Mouse (Mus musculus) embryonic stem cell, embryonic (primary cell): ENCODE measurements around the gene Cldn6.

Experiments used
- CTCF ChIA-PET, 4 experiments: fragments of 300-600 bp in 2 of 4; fragments of 350-600 bp in 2 of 4; sonication (Branson Sonifier 250); formaldehyde crosslinking; loops; one replicate each; lab custom pipeline; 2022; ENCODE audit warnings: inconsistent platforms in 2 of 4; lab: Charles Lee
- POLR2A ChIA-PET, 4 experiments: fragments of 300-600 bp in 2 of 4; fragments of 350-600 bp in 2 of 4; sonication (Branson Sonifier 250); formaldehyde crosslinking; loops; one replicate each; lab custom pipeline; 2022; ENCODE audit warnings: antibody characterized with exemption in 4 of 4, inconsistent platforms in 1 of 4; lab: Charles Lee

Cldn6 gene

DNA sequence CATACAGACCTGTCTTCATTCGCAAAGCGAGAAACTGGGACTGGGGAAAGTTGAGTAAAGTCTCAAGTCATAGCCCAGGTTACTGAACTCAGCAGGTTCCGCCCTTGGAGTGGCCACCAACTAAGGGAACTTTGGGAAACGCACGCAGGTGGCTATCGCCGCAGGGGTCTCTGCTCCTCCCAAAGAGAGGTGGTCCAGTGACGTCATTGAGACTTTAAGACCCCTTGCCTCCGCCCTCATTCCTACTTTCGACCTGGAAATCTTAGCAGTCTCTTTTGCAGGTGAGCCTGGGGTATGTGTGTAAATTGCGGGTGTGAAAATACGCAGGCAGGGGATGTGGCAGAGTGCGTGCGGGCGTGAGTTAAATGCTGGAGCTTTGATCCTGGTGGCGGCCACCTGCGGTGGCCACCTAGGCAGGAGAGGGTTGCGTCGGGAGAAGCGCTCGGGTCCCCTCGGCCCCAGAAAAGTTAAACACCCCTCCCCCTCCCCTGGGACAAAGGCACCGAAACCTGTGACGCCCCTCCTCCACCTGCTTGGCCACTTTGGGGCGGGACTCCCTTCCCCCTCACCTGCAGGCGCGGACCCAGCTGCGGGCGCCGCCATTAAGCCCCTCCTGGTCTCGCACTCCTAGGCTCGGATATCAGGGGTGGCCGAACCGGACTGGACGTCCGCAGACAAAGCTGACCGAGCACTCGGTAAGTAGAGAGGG, at the start of gene Cldn6:
Gene Cldn6, plus strand, starts transcription at position 123 of the 709 bp plus-strand sequence.
- POLR2A ChIA-PET: interaction anchor here (0.7 to 2.2 kb wide), 13 partner anchors 11 to 572 kb away, joined by 3 to 13 read pairs (median 3); partner anchors contain the start of gene Ccnf (in 1 of the 4)
- CTCF ChIA-PET: interaction anchor here in 2 of 4 experiments (1.1 to 1.7 kb wide), 4 partner anchors 15 to 27 kb away, joined by 3 to 6 read pairs (median 4); no protein-coding TSS in a partner anchor

DNA sequence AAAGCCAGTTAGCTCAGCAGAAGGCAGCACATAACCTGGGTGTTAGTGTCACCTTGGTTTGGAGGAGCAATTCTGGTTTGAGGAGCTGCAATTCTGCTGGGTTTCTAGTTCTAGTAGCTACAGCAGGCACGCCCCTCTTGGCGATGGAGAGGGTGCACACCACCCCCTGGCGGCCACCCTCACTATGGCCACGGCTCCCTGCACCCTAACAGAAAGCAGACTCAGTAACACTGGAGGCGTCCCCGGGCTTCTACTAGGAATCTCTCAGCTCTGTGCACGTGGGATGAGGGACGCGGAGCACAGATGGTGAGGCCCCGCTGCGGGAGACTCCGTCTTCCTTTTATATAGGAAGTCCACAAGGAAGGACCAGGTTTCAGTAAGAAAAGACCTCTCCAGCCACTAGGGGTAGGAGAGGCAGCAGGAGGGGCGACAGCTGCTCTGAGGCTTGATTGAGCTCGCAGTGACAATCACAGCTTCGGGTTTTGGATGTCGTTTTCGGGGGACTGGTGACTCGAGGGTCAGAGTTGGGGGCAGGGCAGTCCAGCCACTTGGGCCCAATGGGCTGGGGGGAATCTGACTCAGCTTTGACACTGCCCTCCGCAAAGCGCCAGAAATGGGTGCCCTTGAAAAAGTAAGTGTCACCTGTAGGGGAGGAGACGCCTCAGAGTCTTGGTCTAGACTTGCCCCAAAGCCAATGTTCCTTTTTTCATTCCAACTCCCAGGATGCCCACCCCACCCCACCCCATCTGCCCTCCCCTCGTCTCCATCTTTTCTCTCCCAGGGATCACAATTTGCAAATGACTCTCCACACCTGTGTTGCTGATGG, 48.6 kb upstream of the Cldn6 start:
- CTCF ChIA-PET: interaction anchor here (0.5 to 2.5 kb wide), 109 partner anchors 9 to 756 kb away, joined by 3 to 46 read pairs (median 4); partner anchors contain the start of genes Zfp13 (in 4 of the 4), Mmp25 (in 3 of the 4), Bicdl2 (in 2 of the 4) and Zfp213 (in 2 of the 4)
- POLR2A ChIA-PET: interaction anchor here (0.6 to 2.4 kb wide), 45 partner anchors 9 to 206 kb away, joined by 3 to 19 read pairs (median 5); partner anchors contain the start of genes Mmp25 (in 2 of the 4), Cldn6 (in 1 of the 4), Zfp13 (in 1 of the 4) and Zfp213 (in 1 of the 4)

DNA sequence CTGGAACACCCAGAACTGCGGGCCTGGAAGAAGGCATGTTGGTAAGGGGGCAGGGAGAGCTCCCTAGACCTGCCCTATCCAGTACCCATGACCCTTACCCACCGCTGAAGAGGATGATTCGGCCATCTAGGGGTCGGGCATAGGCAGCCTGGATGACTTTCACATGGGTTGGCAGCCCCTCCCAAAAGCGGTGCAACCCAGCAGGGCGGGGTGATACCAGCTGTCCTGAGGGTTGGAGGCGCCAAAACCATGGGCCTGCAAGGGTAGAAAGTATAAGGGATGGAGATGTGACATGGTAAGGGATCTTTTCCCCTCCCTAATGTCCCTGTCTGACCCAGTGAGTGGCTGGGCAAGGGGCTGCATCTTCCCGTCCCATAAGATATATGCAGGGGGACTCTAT, 47.8 kb upstream of the Cldn6 start:
- CTCF ChIA-PET: interaction anchor here (0.9 to 2.5 kb wide), 21 partner anchors 15 to 115 kb away, joined by 3 to 42 read pairs (median 10); partner anchors contain the start of genes Bicdl2 (in 1 of the 4), Kremen2 (in 1 of the 4), Mmp25 (in 1 of the 4) and Paqr4 (in 1 of the 4)
- POLR2A ChIA-PET: interaction anchor here in 2 of 4 experiments (1.1 to 2.4 kb wide), 13 partner anchors 14 to 71 kb away, joined by 3 to 19 read pairs (median 7); partner anchors contain the start of gene Mmp25 (in 2 of the 2)

DNA sequence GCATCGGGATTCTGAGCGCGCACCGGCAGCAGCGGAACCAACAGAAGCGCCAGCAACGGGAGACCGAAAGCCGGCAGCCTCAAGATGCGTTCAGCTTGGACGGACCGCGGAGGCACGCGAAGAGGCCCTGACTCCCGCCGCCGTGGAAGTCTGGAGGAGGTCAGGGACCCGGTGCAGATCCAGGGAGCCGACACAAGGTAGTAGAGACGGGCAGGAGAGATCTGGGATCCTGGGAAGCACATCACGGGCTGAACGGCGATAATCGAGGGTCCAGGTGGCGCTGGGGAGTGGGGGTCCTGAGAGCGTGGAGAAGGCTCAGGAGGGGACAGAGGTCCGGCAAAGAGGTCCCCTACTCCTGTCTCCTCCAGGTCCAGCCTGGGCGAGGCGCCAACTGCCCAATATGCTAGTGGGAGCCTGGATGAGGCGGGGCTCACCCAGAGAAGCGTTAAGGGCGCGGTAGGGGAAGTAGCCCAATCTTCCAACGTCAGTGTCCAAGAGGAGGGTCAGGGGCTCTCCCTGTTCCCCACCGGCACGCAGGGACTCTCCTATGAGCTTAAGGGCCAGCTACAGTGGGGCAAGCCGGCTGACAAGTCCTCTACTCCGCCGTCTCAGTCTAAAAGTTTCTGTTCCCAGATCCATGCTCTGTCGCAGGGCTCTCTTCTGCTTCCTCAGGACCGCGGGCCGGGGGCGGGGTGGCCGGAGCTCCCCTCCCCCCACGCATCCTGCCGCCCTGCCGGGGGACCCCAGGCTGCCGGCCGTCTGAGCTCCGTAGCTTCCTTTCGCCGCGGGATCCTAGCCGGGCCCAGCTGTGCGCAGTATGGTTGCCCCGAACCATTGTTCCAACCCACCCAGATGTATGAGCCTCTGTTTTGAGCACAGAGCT, 34.2 kb upstream of the Cldn6 start, which contains the start of gene Mmp25:
Gene Mmp25, minus strand, starts transcription at position 665 of the 883 bp plus-strand sequence.
- ChIA-PET CTCF (interaction anchor here (0.5 to 7.0 kb wide), 29 partner anchors 9 to 411 kb away, joined by 3 to 33 read pairs (median 4); partner anchors contain the start of gene Bicdl2 (in 1 of the 4)), POLR2A (interaction anchor here in 3 of 4 experiments (0.5 to 7.2 kb wide), 32 partner anchors 8 to 497 kb away, joined by 3 to 28 read pairs (median 4); partner anchors contain the start of genes Bicdl2 (in 1 of the 3), Thoc6 (in 1 of the 3), Zfp13 (in 1 of the 3) and Zfp213 (in 1 of the 3))

DNA sequence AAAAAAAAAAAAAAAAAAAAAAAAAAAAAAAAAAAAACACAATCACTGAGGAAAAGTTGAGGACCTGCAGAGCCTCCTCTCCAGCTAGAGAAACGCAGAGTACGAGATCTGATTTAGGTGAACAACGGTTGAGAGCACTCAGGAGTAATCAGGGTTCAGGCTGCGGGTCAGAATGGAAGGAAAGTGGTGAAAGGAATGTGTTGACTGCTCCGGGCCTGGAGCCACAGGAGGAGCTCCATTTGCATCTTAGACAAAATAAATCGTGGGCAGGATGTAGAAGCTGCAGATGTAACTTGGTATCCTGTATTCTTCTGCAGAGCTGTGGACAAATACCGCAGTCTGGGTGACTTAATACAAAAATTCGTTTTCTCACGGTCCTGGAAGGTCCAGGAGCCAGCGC, 33.2 kb upstream of the Cldn6 start:
- ChIA-PET CTCF (interaction anchor here (0.5 to 7.0 kb wide), 16 partner anchors 8 to 412 kb away, joined by 3 to 33 read pairs (median 5); partner anchors contain the start of gene Bicdl2 (in 1 of the 4)), POLR2A (interaction anchor here in 3 of 4 experiments (0.6 to 7.2 kb wide), 25 partner anchors 9 to 496 kb away, joined by 3 to 28 read pairs (median 3); partner anchors contain the start of genes Bicdl2 (in 1 of the 3), Zfp13 (in 1 of the 3), Zfp213 (in 1 of the 3) and Zscan10 (in 1 of the 3))

DNA sequence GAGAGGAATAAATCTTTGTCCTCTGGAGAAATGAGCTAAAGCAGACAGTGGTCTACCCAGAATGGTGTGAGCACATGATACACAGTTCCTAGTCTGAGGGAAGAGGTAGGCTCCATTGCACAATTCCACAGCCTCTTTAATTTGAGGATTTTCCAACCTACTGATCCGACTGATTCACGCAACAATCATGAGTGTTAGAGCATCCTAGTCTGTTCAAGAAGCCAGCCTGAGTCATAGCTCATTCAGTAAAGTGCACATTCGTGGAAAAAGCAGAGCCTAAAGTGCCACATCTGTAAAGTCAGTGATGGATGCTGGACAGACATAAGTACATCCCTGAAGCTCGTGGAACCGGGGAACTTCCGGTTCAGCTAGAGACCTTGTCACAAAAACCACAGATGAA, 27.7 kb upstream of the Cldn6 start:
- CTCF ChIA-PET: interaction anchor here in 3 of 4 experiments (0.7 to 2.1 kb wide), 8 partner anchors 9 to 71 kb away, joined by 3 to 12 read pairs (median 4); partner anchors contain the start of genes Bicdl2 (in 2 of the 3) and 1520401A03Rik (in 1 of the 3)
- POLR2A ChIA-PET: interaction anchor here in 1 of 4 experiments (1.1 to 1.7 kb wide), 4 partner anchors 10 to 47 kb away, joined by 3 to 5 read pairs (median 3); no protein-coding TSS in a partner anchor

DNA sequence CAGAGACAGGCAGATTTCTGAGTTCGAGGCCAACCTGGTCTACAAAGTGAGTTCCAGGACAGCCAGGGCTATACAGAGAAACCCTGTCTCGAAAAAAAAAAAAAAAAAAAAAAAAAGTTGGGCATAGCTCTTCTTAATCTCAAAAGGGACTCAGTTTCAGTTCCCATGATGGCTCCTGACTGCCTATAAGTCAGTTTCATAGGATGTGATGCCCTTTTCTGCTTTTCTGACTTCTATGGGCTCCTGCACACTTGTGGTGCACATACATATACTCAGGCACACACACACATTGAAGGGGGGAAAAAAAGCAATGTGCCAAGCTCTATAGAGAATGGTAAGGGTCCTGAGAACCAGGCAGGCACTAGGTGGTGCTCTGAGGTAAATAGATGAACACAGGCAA, 25.7 kb upstream of the Cldn6 start:
- ChIA-PET POLR2A (interaction anchor here in 1 of 4 experiments (0.7 kb wide), 1 partner anchor 67 kb away, joined by 3 read pairs; no protein-coding TSS in a partner anchor), CTCF (interaction anchor here in 3 of 4 experiments (0.6 to 2.1 kb wide), 8 partner anchors 8 to 195 kb away, joined by 3 to 14 read pairs (median 5); partner anchors contain the start of gene Prss32 (in 1 of the 3))

DNA sequence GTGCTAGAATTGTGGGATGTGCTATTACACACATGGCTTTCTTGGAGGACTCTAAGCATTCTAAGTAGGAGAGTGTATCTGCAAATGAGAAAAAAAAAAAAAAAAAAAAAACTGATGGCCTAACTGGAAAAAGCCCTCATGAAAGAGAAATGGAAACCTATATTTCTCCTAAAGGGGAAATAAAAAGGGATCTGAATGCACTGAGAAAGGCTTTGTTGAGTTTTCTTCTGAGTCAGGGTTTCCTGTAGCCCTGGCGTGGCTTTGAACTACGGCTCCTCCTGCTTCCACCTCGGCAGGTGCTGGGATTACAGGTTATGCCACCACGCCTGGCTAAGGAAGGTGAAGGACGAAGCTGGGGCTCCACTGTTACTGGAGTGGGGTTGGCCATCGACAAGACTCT, 25.0 kb upstream of the Cldn6 start:
- POLR2A ChIA-PET: interaction anchor here in 1 of 4 experiments (0.7 kb wide), 2 partner anchors 68 to 290 kb away, joined by 3 to 4 read pairs; no protein-coding TSS in a partner anchor

DNA sequence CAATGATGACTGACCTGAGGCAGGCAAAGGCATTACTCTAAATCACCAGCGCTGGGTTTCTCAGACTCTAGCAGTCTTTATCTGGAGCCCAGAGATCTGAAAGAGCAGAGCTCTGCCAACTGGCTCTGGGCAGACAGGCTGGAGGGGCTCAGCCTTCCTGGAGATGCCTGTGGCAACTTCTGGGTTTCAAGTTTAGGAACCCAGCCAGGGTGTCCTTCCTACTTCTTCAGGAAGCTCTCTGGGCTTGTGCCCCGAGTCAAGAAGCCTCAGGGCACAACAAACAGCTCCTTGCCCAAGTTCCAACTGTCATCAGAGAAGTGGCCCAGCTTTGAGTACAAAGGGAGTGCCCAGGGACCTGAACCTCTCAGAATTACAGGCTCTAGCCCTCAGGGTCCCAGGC, 24.6 kb upstream of the Cldn6 start:
- POLR2A ChIA-PET: interaction anchor here in 1 of 4 experiments (0.7 kb wide), 1 partner anchor 290 kb away, joined by 4 read pairs; no protein-coding TSS in a partner anchor
- CTCF ChIA-PET: interaction anchor here in 2 of 4 experiments (0.6 to 2.1 kb wide), 10 partner anchors 9 to 189 kb away, joined by 3 to 12 read pairs (median 4); partner anchors contain the start of genes Mmp25 (in 1 of the 2) and Prss32 (in 1 of the 2)

More for the DNA sequence above, 25.0 kb upstream of the Cldn6 start:
- CTCF ChIA-PET: interaction anchor here in 3 of 4 experiments (0.6 to 2.1 kb wide), 11 partner anchors 9 to 189 kb away, joined by 3 to 12 read pairs (median 4); partner anchors contain the start of genes Mmp25 (in 1 of the 3) and Prss32 (in 1 of the 3)

DNA sequence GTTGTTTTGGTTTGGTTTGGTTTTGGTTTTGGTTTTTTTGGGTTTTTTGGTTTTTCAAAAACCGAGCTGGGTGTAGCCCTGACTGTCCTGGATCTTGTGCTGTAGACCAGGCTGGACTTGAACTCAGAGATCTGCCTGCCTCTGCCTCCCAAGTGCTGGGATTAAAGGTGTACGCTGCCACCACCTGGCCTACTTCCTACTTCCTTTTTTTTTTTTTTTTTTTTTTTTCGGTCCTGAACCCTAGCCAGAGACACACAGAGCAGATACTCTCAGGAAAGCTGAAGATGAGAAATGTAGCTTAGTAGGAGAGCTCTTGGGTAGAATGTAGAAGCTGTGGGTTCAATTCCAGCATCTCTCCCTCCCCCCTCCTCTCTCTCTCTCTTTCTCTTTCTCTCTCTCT, 20.6 kb upstream of the Cldn6 start:
- ChIA-PET POLR2A (interaction anchor here in 3 of 4 experiments (0.6 to 4.6 kb wide), 9 partner anchors 9 to 147 kb away, joined by 3 to 28 read pairs (median 3); partner anchors contain the start of genes Mmp25 (in 1 of the 3) and Zfp13 (in 1 of the 3)), CTCF (interaction anchor here (0.6 to 2.3 kb wide), 9 partner anchors 9 to 210 kb away, joined by 3 to 9 read pairs (median 4); partner anchors contain the start of genes Hcfc1r1 (in 1 of the 4) and Thoc6 (in 1 of the 4))

DNA sequence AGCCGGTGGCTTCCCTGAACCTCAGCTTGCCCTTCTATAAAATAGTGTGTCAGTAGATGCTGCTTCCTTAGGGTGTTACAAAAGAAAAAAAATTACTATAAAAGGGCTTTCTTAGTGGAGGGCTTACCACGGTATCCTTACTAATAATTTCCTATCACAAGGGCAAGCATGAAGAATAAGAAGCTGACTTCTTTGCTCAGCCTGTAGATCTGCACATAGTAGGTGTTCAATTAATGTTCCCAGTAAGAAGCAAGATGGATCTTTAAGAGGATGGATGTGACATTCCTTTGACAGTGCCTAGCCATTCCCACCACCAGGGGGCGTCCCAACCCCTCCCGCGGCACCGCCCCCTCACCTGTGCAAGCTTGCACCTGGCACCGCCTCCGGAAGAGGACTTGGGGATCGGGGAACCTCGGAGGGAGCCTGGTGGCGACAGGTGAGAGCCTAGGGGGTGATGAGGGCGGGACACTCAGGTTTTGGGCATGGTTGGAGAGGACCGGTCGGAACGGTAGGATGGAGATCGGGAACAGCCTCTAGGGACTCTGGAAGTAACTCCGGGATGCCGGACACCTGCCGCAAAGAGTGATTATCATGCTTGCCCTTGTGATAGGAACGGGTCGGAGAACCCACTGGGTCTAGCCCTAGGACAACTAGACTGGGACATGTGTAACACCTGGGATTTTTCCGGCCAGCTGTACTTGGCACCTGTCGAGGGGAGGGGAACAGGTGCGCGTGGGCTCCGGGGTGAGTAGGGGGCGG, 18.8 kb upstream of the Cldn6 start, which contains the start of gene Bicdl2:
Gene Bicdl2, plus strand, starts transcription at position 390 of the 759 bp plus-strand sequence.
- POLR2A ChIA-PET: interaction anchor here in 2 of 4 experiments (1.1 to 4.6 kb wide), 6 partner anchors 8 to 59 kb away, joined by 3 to 28 read pairs (median 4); partner anchors contain the start of gene Mmp25 (in 1 of the 2)
- CTCF ChIA-PET: interaction anchor here (0.6 to 3.2 kb wide), 28 partner anchors 7 to 183 kb away, joined by 3 to 17 read pairs (median 5); partner anchors contain the start of genes Prss32 (in 2 of the 4), Hcfc1r1 (in 1 of the 4), Kremen2 (in 1 of the 4) and Mmp25 (in 1 of the 4)

DNA sequence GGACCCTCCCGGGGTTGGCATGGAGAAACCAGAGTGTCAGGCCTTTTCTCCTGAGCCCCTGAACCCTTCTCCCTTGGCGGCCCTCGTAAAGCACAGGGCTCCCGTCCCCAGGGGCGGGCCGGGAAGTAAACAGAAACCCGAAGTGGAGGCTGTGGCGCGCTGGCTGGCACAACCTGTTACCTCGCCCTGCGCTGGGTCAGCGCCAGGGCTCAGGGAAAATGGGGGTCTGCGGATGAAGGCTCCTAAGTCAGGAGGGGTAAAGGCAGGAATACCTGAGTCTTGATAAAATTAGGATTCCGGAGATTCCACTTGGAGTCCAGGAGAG, 18.2 kb upstream of the Cldn6 start:
- CTCF ChIA-PET: interaction anchor here (0.6 to 3.2 kb wide), 37 partner anchors 9 to 300 kb away, joined by 3 to 17 read pairs (median 5); partner anchors contain the start of genes Prss32 (in 2 of the 4), Hcfc1r1 (in 1 of the 4), Kremen2 (in 1 of the 4) and Mmp25 (in 1 of the 4)
- POLR2A ChIA-PET: interaction anchor here in 2 of 4 experiments (0.9 to 4.6 kb wide), 6 partner anchors 9 to 59 kb away, joined by 3 to 28 read pairs (median 4); partner anchors contain the start of gene Mmp25 (in 1 of the 2)

DNA sequence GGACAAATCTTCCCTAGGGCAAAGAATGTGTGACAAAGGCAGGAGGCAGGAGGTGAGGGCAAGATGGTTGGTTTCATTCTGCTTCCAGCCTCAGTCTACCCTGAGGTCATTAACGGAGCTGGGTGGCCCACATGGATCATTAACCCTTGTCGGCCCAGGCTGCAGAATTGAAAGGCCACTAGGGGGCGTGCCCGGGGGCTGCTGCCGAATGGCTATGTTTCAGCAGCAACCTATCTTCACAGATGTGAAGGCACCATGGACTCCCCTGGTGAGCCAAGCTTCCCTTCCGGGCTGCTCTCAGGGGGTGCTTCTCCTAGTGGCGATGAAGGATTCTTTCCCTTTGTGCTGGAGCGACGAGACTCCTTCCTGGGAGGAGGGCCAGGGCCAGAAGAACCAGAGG, 17.5 kb upstream of the Cldn6 start:
- CTCF ChIA-PET: interaction anchor here (0.6 to 3.2 kb wide), 37 partner anchors 8 to 299 kb away, joined by 3 to 17 read pairs (median 4); partner anchors contain the start of genes Prss32 (in 2 of the 4), Kremen2 (in 1 of the 4), Mmp25 (in 1 of the 4) and Prss41 (in 1 of the 4)
- POLR2A ChIA-PET: interaction anchor here in 2 of 4 experiments (0.8 to 1.5 kb wide), 7 partner anchors 8 to 171 kb away, joined by 3 to 8 read pairs (median 3); partner anchors contain the start of gene Thoc6 (in 1 of the 2)

DNA sequence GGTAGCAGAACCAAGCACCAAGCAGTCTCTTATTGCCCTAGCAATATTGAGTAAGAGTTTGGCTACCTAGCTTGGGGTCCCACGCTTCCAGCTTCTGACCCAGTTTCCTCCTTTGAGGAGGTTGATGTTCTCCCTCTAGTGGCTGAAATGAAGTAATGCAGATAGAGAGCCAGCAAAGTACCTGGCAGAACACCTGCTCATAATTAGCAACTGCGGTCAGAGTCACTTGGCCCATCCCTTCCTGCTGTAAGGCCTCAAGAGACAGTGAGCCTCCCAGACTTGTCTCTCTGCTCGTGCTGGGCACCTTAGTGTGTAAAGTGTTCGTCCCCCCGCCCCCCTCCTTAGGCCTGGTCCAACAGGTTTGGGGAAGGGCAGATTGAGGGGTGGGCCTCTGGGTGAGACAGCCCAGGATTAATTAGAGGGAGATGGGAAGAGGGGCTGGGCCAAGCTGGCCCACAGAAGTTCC, 14.5 kb upstream of the Cldn6 start:
- POLR2A ChIA-PET: interaction anchor here in 3 of 4 experiments (0.5 to 2.1 kb wide), 22 partner anchors 10 to 822 kb away, joined by 3 to 7 read pairs (median 3); partner anchors contain the start of gene Zfp213 (in 1 of the 3)
- CTCF ChIA-PET: interaction anchor here (0.5 to 4.5 kb wide), 54 partner anchors 10 to 1385 kb away, joined by 3 to 47 read pairs (median 4); partner anchors contain the start of genes Prss32 (in 2 of the 4), Cldn6 (in 1 of the 4), Cldn9 (in 1 of the 4) and Pkmyt1 (in 1 of the 4)
